Comparison of ENCODE assay signal across 26 mouse cellular contexts in the genomic region with DNA sequence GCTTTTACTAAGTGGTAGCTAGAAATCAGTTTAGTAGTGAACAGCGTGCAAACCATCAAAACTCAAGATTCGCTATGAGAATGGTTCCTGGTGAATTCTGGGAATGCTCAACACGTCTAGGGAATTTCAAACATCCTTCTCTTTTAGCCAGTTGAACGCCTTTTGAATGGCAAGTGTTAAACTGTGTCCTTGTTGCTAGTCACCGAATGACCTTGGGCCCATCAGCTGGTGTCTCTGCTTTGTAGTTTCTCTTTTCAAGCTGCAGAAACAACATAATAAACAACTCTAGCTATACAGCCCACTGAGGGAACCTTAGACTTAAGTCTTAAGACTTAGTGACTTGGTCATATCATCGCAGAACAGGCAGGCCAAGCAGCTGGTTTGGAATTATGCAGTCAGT. TPM values are rescaled to one million over a fixed set of nuclear protein-coding genes. Genes with fewer than 3 reads are reported as not detected.
"Had no signal": no experiment of that assay in that cellular context is flagged by ENCODE, and none has a peak within 500 bp of the region (broad histone marks: within the 10 kb centered on the region; RNA-seq: fewer than 3 reads in every experiment).

No protein-coding gene starts in this region.

- H3K4me1 ChIP-seq: kidney, embryonic 15.5 days; limb, embryonic 10.5 days; limb, embryonic 13.5 days; liver, embryonic 12.5 days; liver, embryonic 15.5 days; midbrain, embryonic 15.5 days; neural tube, embryonic 12.5 days; neural tube, embryonic 15.5 days had no signal

- H3K36me3 ChIP-seq: kidney, embryonic 15.5 days; limb, embryonic 10.5 days; limb, embryonic 13.5 days; liver, embryonic 12.5 days; liver, embryonic 15.5 days; midbrain, embryonic 15.5 days; neural tube, embryonic 12.5 days; neural tube, embryonic 15.5 days had no signal

- H3K27ac ChIP-seq: kidney, embryonic 15.5 days; limb, embryonic 10.5 days; limb, embryonic 13.5 days; liver, embryonic 12.5 days; liver, embryonic 15.5 days; midbrain, embryonic 15.5 days; neural tube, embryonic 12.5 days; neural tube, embryonic 15.5 days; stomach, postnatal 0 days had no signal

- DNase-seq: kidney, adult 8-10 months; kidney, postnatal 10 days; kidney, postnatal 36 days; layer of hippocampus, adult 9-11 months; liver; lung, adult 2 months; lung, postnatal 14 days; lung, postnatal 4 days; right cerebral cortex, adult 18-20 months; right cerebral cortex, postnatal 14 days; right cerebral cortex, postnatal 4 days; thymus, adult 2 months; thymus, postnatal 14 days; thymus, postnatal 4 days had no signal

- H3K4me2 ChIP-seq: kidney, embryonic 15.5 days; limb, embryonic 13.5 days; liver, embryonic 12.5 days; liver, embryonic 15.5 days; midbrain, embryonic 11.5 days; midbrain, embryonic 15.5 days; neural tube, embryonic 12.5 days; neural tube, embryonic 15.5 days had no signal

- H3K9me3 ChIP-seq: kidney, embryonic 15.5 days; limb, embryonic 10.5 days; limb, embryonic 13.5 days; liver, embryonic 12.5 days; liver, embryonic 15.5 days; midbrain, embryonic 15.5 days; neural tube, embryonic 12.5 days; neural tube, embryonic 15.5 days had no signal

- H3K4me3 ChIP-seq: kidney, embryonic 15.5 days; limb, embryonic 10.5 days; limb, embryonic 13.5 days; liver, embryonic 12.5 days; liver, embryonic 15.5 days; midbrain, embryonic 15.5 days; neural tube, embryonic 12.5 days; neural tube, embryonic 15.5 days had no signal

- H3K9ac ChIP-seq: kidney, embryonic 15.5 days; limb, embryonic 13.5 days; liver, embryonic 12.5 days; liver, embryonic 15.5 days; midbrain, embryonic 15.5 days; neural tube, embryonic 12.5 days; neural tube, embryonic 15.5 days had no signal

- ATAC-seq: liver, embryonic 12.5 days; midbrain, embryonic 15.5 days had no signal

- H3K27me3 ChIP-seq: kidney, embryonic 15.5 days; limb, embryonic 13.5 days; liver, embryonic 12.5 days; liver, embryonic 15.5 days; midbrain, embryonic 15.5 days; neural tube, embryonic 12.5 days; neural tube, embryonic 15.5 days had no signal

RNA-seq across cellular contexts. Expression of a gene that starts 36.2 kb away (rescaled TPM):
- total RNA-seq: megakaryocyte progenitor cell, adult 5-6 weeks; megakaryocyte-erythroid progenitor cell, adult 5-6 weeks had no signal
